Mouse (Mus musculus): Measurements from ENCODE around the gene Stk11. TPM values are rescaled to one million over a fixed set of nuclear protein-coding genes. Genes with fewer than 3 reads are reported as not detected.
A peak's percentile ranks its signal among the peaks of the same experiment; 100 is the strongest.

Stk11 gene
- polyA plus RNA-seq, 1 experiment = 112 TPM

DNA sequence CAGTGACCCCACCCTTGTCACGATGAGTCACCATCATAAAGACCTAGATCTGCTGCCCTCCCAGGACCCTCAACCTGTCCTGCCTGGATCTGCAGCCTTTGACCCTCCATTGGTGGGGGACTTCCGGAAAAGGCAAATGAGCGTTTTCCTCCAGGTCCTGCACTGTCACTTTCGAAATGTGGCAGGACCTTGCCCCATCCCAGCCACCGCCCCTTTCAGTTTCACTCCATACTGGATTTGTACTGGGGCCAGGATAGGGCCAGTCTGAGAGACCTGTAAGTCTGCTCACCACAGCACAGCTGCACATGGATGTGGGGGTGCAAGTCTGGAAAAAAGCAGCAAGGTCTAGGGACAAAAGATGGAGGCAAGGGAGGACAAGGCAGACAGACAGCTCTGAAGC lies 17.0 kb upstream of the Stk11 start:
- Histone ChIP-seq H3K27me3 (ENCODE audit: control insufficient read depth, insufficient read depth, low read length) (no peaks in the 10 kb centered on the region), H3K27ac (ENCODE audit: insufficient read depth, low read length) (no peak overlapping the region), H3K4me3 (replicated peaks; ENCODE audit: insufficient read depth, low read depth, low read length) (no peak overlapping the region), H3K4me1 (ENCODE audit: control insufficient read depth, insufficient read depth, low read length) (peaks cover 18% of the 10 kb centered on the region)
- 93% methylated on average over 5 of the region's 5 CpGs for WGBS
- no peak for DNase-seq
- TF ChIP-seq POLR2A (IDR thresholded peaks at IDR 0.05; ENCODE audit: borderline replicate concordance, insufficient read depth, low read length) (no peak), CTCF (IDR thresholded peaks at IDR 0.05; ENCODE audit: borderline replicate concordance, insufficient read depth, low read depth, low read length) (no peak)

DNA sequence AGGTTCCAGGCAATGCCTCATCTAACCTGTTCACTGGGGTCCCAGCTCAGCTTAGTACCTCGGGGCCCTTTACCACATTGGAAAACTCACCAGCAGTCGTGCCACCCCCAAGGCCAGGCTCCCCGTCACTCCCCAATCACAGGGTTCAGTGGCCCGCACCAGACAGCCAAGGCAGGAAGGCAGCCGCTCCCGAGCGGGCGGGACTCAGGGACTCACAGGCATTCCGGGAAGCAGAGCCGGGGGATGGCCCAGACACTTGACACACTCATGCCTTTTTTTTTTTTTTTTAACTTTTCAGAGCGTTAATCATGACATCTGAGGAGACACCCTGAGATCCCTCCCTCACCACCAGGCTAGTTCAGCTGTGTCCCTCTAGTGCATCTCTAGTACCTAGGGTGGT lies 14.6 kb upstream of the Stk11 start:
- no peak for TF ChIP-seq POLR2A (IDR thresholded peaks at IDR 0.05; ENCODE audit: borderline replicate concordance, insufficient read depth, low read length)
- no peak for TF ChIP-seq CTCF (IDR thresholded peaks at IDR 0.05; ENCODE audit: borderline replicate concordance, insufficient read depth, low read depth, low read length)
- 61% methylated on average over 11 of the region's 11 CpGs for WGBS

DNA sequence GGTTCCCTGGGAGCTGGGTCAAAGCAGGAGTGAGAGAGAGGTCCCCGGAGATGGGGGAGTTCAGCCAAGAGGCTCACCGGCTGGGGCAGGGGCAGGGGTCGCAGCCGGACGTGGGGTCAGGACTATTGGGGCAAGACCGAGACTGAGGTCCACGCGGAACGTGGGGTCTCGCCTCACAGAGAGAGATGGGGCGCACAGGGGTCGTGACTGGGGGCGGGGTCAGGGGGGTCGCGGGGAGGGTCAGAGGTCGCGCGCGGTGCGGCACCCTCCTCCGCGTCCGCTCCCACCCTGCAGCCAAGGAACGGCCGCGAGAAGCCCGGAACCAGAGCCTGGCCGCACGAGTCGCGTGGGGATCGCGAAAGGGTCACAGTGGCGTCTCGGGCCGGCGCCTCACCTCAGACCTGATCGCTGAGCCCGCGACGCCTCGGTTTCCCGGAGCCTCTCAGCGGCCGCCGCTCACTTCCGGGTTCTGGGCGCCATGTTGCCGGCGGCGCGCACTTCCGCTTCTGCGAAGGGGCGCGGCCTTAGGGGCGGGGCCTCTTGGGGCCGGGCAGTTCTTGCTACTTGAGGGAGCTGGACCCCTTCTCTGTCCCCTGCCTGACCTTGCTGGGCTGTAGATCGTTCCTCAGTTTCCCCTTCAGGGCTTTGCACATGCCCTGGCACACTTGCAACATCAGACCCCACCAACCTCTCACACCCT lies 13.2 kb upstream of the Stk11 start:
- TF ChIP-seq POLR2A (IDR thresholded peaks at IDR 0.05; ENCODE audit: borderline replicate concordance, insufficient read depth, low read length) (peak; percentile 77), CTCF (IDR thresholded peaks at IDR 0.05; ENCODE audit: borderline replicate concordance, insufficient read depth, low read depth, low read length) (no peak)
- H3K27ac ChIP-seq (ENCODE audit: insufficient read depth, low read length) = peak overlapping the region; percentile 67
- no peaks in the 10 kb centered on the region for H3K27me3 ChIP-seq (ENCODE audit: control insufficient read depth, insufficient read depth, low read length)
- H3K4me3 ChIP-seq (replicated peaks; ENCODE audit: insufficient read depth, low read depth, low read length) = peak overlapping the region; percentile 97
- under 1% methylated on average over 59 of the region's 59 CpGs for WGBS
- peaks cover 13% of the 10 kb centered on the region for H3K4me1 ChIP-seq (ENCODE audit: control insufficient read depth, insufficient read depth, low read length)
- DNase-seq = peak; percentile 84 to 85

More for the DNA sequence above, 14.6 kb upstream of the Stk11 start:
- Histone ChIP-seq H3K4me3 (replicated peaks; ENCODE audit: insufficient read depth, low read depth, low read length) (no peak overlapping the region), H3K27me3 (ENCODE audit: control insufficient read depth, insufficient read depth, low read length) (no peaks in the 10 kb centered on the region), H3K4me1 (ENCODE audit: control insufficient read depth, insufficient read depth, low read length) (peaks cover 13% of the 10 kb centered on the region), H3K27ac (ENCODE audit: insufficient read depth, low read length) (no peak overlapping the region)
- DNase-seq = no peak

DNA sequence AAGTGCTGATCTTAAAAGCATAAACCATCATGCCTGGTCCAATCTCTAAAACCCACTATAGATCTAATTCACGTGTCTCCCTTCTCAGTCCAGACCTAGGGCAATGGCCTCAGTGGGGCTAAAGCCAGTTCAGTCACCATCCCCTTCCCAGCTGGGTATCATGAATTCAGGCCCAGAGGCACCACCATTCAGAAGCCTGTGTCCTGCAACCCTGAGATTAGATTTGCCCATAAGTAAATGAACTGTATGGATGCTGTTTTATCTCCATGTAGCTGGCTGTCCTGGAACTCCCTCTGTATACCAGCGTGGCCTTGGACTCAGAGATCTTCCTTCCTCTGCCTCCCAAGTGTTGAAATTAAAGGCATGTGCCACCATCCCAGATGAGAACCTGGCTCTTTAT lies 12.6 kb upstream of the Stk11 start:
- 75% methylated on average over 2 of the region's 2 CpGs for WGBS
- TF ChIP-seq CTCF (IDR thresholded peaks at IDR 0.05; ENCODE audit: borderline replicate concordance, insufficient read depth, low read depth, low read length) (no peak), POLR2A (IDR thresholded peaks at IDR 0.05; ENCODE audit: borderline replicate concordance, insufficient read depth, low read length) (no peak)
- peaks cover 13% of the 10 kb centered on the region for H3K4me1 ChIP-seq (ENCODE audit: control insufficient read depth, insufficient read depth, low read length)
- H3K27me3 ChIP-seq (ENCODE audit: control insufficient read depth, insufficient read depth, low read length) = no peaks in the 10 kb centered on the region
- H3K27ac ChIP-seq (ENCODE audit: insufficient read depth, low read length) = peak overlapping the region; percentile 12; the same call in 1 of the 2 replicates
- DNase-seq = no peak
- peak overlapping the region; percentile 97 for H3K4me3 ChIP-seq (replicated peaks; ENCODE audit: insufficient read depth, low read depth, low read length)

DNA sequence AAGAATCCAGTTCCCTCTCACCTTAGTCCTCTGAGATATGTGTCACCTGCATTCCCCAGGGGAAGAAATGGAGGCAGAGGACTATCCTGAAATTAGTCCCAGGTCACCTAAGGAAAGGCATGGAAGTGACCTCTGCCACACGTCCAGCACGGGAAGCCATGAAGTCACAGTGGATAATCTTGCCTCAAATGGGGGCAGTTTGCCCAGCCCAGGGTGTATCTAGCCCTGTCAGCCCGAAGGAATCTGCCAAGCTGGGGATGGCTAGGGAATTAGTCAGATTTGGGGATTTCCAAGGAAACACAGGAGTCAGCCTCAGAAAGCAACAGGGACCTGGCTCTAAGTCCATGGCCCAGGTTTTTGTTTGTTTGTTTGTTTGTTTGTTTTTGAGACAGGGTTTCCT lies 11.4 kb upstream of the Stk11 start:
- TF ChIP-seq CTCF (IDR thresholded peaks at IDR 0.05; ENCODE audit: borderline replicate concordance, insufficient read depth, low read depth, low read length) = no peak
- TF ChIP-seq POLR2A (IDR thresholded peaks at IDR 0.05; ENCODE audit: borderline replicate concordance, insufficient read depth, low read length) = no peak
- Histone ChIP-seq H3K27me3 (ENCODE audit: control insufficient read depth, insufficient read depth, low read length) (no peaks in the 10 kb centered on the region), H3K27ac (ENCODE audit: insufficient read depth, low read length) (no peak overlapping the region), H3K4me1 (ENCODE audit: control insufficient read depth, insufficient read depth, low read length) (peaks cover 13% of the 10 kb centered on the region), H3K4me3 (replicated peaks; ENCODE audit: insufficient read depth, low read depth, low read length) (no peak overlapping the region)
- WGBS = 78% methylated on average over 3 of the region's 3 CpGs
- DNase-seq = no peak

DNA sequence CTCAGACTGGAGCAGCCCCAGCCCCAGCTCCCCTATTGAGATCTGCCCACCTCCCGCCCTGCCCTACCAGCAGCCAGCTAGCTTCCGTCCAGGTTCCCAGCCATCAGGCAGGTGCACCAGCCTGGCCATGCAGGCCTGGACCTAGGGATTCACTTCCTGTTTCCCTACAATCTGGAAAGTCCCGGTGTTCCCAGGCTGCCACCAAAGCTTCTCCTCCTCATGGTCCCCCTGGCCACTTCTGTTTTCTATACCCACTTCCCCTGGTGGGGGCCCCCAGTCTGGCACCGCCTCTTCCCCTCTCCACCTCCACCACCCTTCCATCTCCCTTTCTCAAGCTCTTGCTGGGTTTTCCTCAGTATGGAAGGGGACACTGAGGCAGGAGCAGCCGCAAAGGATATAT lies 10.1 kb upstream of the Stk11 start, which contains the start of gene Sbno2:
TSS of gene Sbno2 (minus strand) at position 112 of the 400 bp plus-strand sequence.
- DNase-seq = no peak
- TF ChIP-seq POLR2A (IDR thresholded peaks at IDR 0.05; ENCODE audit: borderline replicate concordance, insufficient read depth, low read length) = no peak
- TF ChIP-seq CTCF (IDR thresholded peaks at IDR 0.05; ENCODE audit: borderline replicate concordance, insufficient read depth, low read depth, low read length) = no peak
- no peak within 1 kb of the TSS for H3K27ac ChIP-seq (ENCODE audit: insufficient read depth, low read length)
- WGBS = 82% methylated on average over 5 of the region's 5 CpGs
- no peak within 1 kb of the TSS for H3K4me3 ChIP-seq (replicated peaks; ENCODE audit: insufficient read depth, low read depth, low read length)
- H3K4me1 ChIP-seq (ENCODE audit: control insufficient read depth, insufficient read depth, low read length) = peaks cover 13% of the 10 kb centered on the region
- no peaks in the 10 kb centered on the region for H3K27me3 ChIP-seq (ENCODE audit: control insufficient read depth, insufficient read depth, low read length)

DNA sequence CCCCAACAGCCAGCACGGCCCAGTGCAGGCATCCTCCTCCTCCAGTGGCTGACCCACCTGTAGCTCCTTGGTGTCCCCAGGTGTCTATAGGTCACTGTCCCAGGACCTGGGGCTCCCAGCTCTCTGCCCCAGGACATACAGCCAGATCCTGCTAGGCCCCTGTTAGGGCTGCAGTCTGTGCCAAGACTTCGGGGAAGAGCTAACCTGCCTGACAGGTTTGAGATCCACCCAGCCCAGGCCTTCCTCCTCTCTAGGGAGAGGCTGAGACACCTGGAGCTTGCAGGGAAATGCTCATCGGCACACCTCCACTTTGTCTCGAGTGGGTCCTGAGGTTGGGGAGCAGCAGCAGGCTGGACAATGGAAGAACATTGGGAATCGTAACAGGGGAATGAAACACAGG lies 9.7 kb upstream of the Stk11 start:
- DNase-seq = no peak
- Histone ChIP-seq H3K4me3 (replicated peaks; ENCODE audit: insufficient read depth, low read depth, low read length) (no peak overlapping the region), H3K4me1 (ENCODE audit: control insufficient read depth, insufficient read depth, low read length) (peaks cover 13% of the 10 kb centered on the region), H3K27ac (ENCODE audit: insufficient read depth, low read length) (no peak overlapping the region), H3K27me3 (ENCODE audit: control insufficient read depth, insufficient read depth, low read length) (no peaks in the 10 kb centered on the region)
- 75% methylated on average over 5 of the region's 5 CpGs for WGBS
- TF ChIP-seq CTCF (IDR thresholded peaks at IDR 0.05; ENCODE audit: borderline replicate concordance, insufficient read depth, low read depth, low read length) (no peak), POLR2A (IDR thresholded peaks at IDR 0.05; ENCODE audit: borderline replicate concordance, insufficient read depth, low read length) (no peak)

DNA sequence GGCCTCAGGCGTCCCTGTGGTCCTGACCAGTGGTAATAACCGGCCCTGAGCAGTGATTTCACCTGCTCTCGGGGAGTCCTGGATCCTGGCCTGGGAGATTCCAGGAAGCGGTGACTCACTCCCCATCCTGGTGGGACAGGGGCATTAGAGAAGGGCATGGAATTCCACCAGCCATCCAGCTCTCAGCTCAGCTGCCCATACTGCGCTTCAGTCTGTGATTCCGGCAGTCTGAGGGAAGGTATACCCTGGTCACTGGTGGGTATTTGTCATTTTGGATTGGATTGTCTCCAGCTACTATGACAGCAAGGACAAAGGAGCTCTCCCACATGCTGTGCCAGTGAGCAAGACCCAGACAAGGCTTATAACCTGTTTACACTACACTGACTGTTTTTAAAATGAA lies 7.9 kb upstream of the Stk11 start:
- H3K27me3 ChIP-seq (ENCODE audit: control insufficient read depth, insufficient read depth, low read length) = no peaks in the 10 kb centered on the region
- no peak overlapping the region for H3K4me3 ChIP-seq (replicated peaks; ENCODE audit: insufficient read depth, low read depth, low read length)
- H3K4me1 ChIP-seq (ENCODE audit: control insufficient read depth, insufficient read depth, low read length) = peaks cover 4% of the 10 kb centered on the region
- 31% methylated on average over 6 of the region's 6 CpGs for WGBS
- H3K27ac ChIP-seq (ENCODE audit: insufficient read depth, low read length) = no peak overlapping the region
- DNase-seq = no peak
- TF ChIP-seq CTCF (IDR thresholded peaks at IDR 0.05; ENCODE audit: borderline replicate concordance, insufficient read depth, low read depth, low read length) (no peak), POLR2A (IDR thresholded peaks at IDR 0.05; ENCODE audit: borderline replicate concordance, insufficient read depth, low read length) (no peak)

All from cerebellum, adult 2 months (tissue).